Mouse (Mus musculus) retina, postnatal 1 day (tissue): ENCODE data around the gene Tomm6.
A peak's percentile ranks its signal among the peaks of the same experiment; 100 is the strongest.

ENCODE experiments used
- DNase-seq: peaks from one replicate; pipeline ENCODE4 v3.0.0-alpha.2; 2012

The Tomm6 gene

GRCm38 (mm10) chr17:47688344-47688607, at the start of gene Tomm6:
TSS of gene Tomm6 (minus strand) at chr17:47688386.
- no peak for DNase-seq

GRCm38 (mm10) chr17:47737271-47738065, 49.3 kb upstream of the Tomm6 start:
- peak; percentile 73 for DNase-seq

GRCm38 (mm10) chr17:47736856-47737255, 48.7 kb upstream of the Tomm6 start, which contains the start of gene Tfeb:
TSS of gene Tfeb (plus strand) at chr17:47737030.
- DNase-seq: peak; percentile 94

GRCm38 (mm10) chr17:47735553-47736100, 47.4 kb upstream of the Tomm6 start:
- no peak for DNase-seq

GRCm38 (mm10) chr17:47730633-47731575, 42.7 kb upstream of the Tomm6 start:
- no peak for DNase-seq

GRCm38 (mm10) chr17:47726566-47726965, 38.4 kb upstream of the Tomm6 start, which contains the start of gene Pgc:
TSS of gene Pgc (plus strand) at chr17:47726842.
- DNase-seq: no peak

GRCm38 (mm10) chr17:47721183-47721582, 33.0 kb upstream of the Tomm6 start:
- DNase-seq: no peak

GRCm38 (mm10) chr17:47715037-47715436, 26.9 kb upstream of the Tomm6 start:
- no peak for DNase-seq

- DNase-seq: peak; percentile 6
These were observed 24.8 kb upstream of the Tomm6 start for GRCm38 (mm10) chr17:47712889-47713571.

- DNase-seq: peak; percentile 16
These were observed 23.7 kb upstream of the Tomm6 start for GRCm38 (mm10) chr17:47711883-47712282.

GRCm38 (mm10) chr17:47710036-47710435, 21.9 kb upstream of the Tomm6 start:
- no peak for DNase-seq

- no peak for DNase-seq
These were observed 20.8 kb upstream of the Tomm6 start for GRCm38 (mm10) chr17:47708972-47709371.

- DNase-seq: no peak
These were observed 19.8 kb upstream of the Tomm6 start for GRCm38 (mm10) chr17:47707961-47708360.

GRCm38 (mm10) chr17:47706196-47706595, 18.0 kb upstream of the Tomm6 start:
- DNase-seq: no peak

GRCm38 (mm10) chr17:47704692-47705091, 16.5 kb upstream of the Tomm6 start:
- DNase-seq: no peak

- DNase-seq: no peak
These were observed 15.4 kb upstream of the Tomm6 start for GRCm38 (mm10) chr17:47703556-47703955.

GRCm38 (mm10) chr17:47702548-47703345, 14.6 kb upstream of the Tomm6 start:
- DNase-seq: no peak

GRCm38 (mm10) chr17:47701793-47702192, 13.6 kb upstream of the Tomm6 start:
- DNase-seq: no peak

- DNase-seq: no peak
These were observed 10.9 kb upstream of the Tomm6 start for GRCm38 (mm10) chr17:47699055-47699454.

GRCm38 (mm10) chr17:47698156-47698555, 10.0 kb upstream of the Tomm6 start:
- no peak for DNase-seq

GRCm38 (mm10) chr17:47695337-47695710, 7.1 kb upstream of the Tomm6 start:
- DNase-seq: no peak
